Mouse (Mus musculus): ENCODE data around the gene Ttll5. TPM values are rescaled to one million over a fixed set of nuclear protein-coding genes. Genes with fewer than 3 reads are reported as not detected.
A peak's percentile ranks its signal among the peaks of the same experiment; 100 is the strongest.

Gene Ttll5
- polyA plus RNA-seq, 1 experiment = 6.2 TPM

DNA sequence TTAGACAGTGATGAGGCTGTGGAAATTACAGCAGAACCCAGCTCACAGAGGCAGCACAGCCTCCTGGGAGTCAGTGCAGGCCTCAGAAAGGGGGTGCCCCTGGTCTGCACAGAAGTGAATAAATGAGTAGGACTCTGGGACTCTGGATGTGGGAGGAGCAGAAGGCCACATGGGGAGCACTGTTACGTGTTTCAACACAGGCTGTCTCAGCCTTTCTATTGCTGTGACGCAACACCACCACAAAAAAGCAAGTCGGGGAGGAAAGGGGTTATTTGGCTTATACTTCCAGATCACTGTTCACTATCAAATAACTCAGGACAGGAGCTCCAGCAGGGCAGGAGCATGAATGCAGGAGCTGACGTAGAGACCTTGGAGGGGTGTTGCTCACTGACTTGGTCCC lies 271.3 kb downstream of the Ttll5 start:
- WGBS = 82% methylated on average over 4 of the region's 4 CpGs
- TF ChIP-seq POLR2A (IDR thresholded peaks at IDR 0.05; ENCODE audit: low read depth, low read length) = no peak
- no peak for TF ChIP-seq CTCF (IDR thresholded peaks at IDR 0.05; ENCODE audit: extremely low read depth, insufficient read depth, insufficient read length, insufficient replicate concordance)

DNA sequence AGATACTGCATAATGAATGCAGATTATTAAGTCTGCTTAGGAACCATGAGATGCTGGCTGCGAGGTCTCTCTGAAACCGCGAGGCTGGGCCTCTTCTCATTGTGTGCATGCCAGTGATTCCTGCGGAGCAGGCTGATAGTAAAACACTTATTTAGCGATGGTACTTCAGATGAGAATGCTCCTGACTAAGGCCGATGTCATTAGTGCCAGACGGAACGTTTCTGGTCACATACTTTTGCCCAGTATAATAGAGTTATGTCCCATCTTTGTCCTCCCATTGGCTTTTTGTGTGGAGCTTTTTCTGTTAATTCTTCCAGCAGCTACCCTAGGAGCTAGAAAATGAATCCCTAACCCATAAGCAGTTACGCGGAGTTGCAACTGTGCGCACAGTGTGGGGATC lies 273.3 kb downstream of the Ttll5 start:
- no peak overlapping the region for H3K27ac ChIP-seq (ENCODE audit: insufficient read depth, low read length)
- H3K4me3 ChIP-seq (ENCODE audit: extremely low read depth, insufficient read depth, insufficient read length) = no peak overlapping the region
- TF ChIP-seq POLR2A (IDR thresholded peaks at IDR 0.05; ENCODE audit: low read depth, low read length) (no peak), CTCF (IDR thresholded peaks at IDR 0.05; ENCODE audit: extremely low read depth, insufficient read depth, insufficient read length, insufficient replicate concordance) (no peak)
- no peaks in the 10 kb centered on the region for H3K4me1 ChIP-seq (ENCODE audit: control insufficient read depth, insufficient read depth, insufficient read length)
- DNase-seq (ENCODE audit: low read depth in 1 of 2, low spot score in 2 of 2) = no peak
- no peaks in the 10 kb centered on the region for H3K36me3 ChIP-seq (ENCODE audit: control insufficient read depth, insufficient read depth, low read length)
- WGBS = 93% methylated on average over 11 of the region's 11 CpGs
- H3K27me3 ChIP-seq (ENCODE audit: control insufficient read depth, insufficient read depth, low read length) = no peaks in the 10 kb centered on the region

More for the DNA sequence above, 271.3 kb downstream of the Ttll5 start:
- H3K4me3 ChIP-seq (ENCODE audit: extremely low read depth, insufficient read depth, insufficient read length) = no peak overlapping the region
- no peak overlapping the region for H3K27ac ChIP-seq (ENCODE audit: insufficient read depth, low read length)
- DNase-seq (ENCODE audit: low read depth in 1 of 2, low spot score in 2 of 2) = no peak
- H3K36me3 ChIP-seq (ENCODE audit: control insufficient read depth, insufficient read depth, low read length) = no peaks in the 10 kb centered on the region
- H3K4me1 ChIP-seq (ENCODE audit: control insufficient read depth, insufficient read depth, insufficient read length) = no peaks in the 10 kb centered on the region
- no peaks in the 10 kb centered on the region for H3K27me3 ChIP-seq (ENCODE audit: control insufficient read depth, insufficient read depth, low read length)

DNA sequence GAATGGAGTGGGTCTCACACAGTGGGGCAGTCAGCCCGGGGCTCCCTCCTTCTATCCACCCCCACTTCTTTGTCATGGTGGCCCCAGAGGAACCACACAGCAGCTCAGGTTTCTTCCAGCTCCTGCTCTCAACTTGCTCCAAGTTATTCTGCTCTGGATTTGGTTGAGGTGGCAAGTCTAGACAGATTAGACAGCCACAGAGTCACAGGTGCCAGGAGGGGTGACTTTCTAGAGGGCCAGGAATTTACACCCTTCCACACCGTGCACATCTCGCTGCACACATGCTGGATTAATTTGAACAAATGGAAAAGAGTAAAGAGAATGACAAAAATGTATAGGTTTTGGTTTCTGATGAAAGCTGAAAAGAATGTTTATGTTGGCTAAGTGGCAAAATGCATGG lies 276.3 kb downstream of the Ttll5 start:
- WGBS = 89% methylated on average over 3 of the region's 3 CpGs
- no peak overlapping the region for H3K4me3 ChIP-seq (ENCODE audit: extremely low read depth, insufficient read depth, insufficient read length)

DNA sequence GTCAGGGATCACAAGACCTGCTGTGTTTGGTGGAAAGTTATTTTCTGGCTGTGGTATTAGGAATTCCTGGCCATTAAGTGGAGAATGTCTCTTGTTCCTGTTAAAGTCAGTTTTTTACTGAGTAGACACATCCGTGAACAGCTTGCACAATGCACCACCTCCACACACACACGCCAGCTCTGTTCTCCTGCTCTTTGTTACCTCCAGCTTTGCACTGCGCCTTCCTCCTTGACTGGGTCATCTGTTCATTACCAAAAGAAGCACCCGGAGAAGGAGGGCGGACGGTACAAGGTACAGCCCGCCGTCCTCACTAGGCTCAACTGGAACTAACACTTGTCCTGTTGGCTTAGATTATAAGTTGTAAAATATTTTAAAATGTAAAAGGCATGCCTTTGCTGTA lies 278.2 kb downstream of the Ttll5 start:
- Histone ChIP-seq H3K27ac (ENCODE audit: insufficient read depth, low read length) (no peak overlapping the region), H3K36me3 (ENCODE audit: control insufficient read depth, insufficient read depth, low read length) (no peaks in the 10 kb centered on the region), H3K27me3 (ENCODE audit: control insufficient read depth, insufficient read depth, low read length) (no peaks in the 10 kb centered on the region), H3K4me1 (ENCODE audit: control insufficient read depth, insufficient read depth, insufficient read length) (no peaks in the 10 kb centered on the region), H3K4me3 (ENCODE audit: extremely low read depth, insufficient read depth, insufficient read length) (no peak overlapping the region)
- no peak for TF ChIP-seq CTCF (IDR thresholded peaks at IDR 0.05; ENCODE audit: extremely low read depth, insufficient read depth, insufficient read length, insufficient replicate concordance)
- WGBS = 93% methylated on average over 8 of the region's 8 CpGs
- no peak for DNase-seq (ENCODE audit: low read depth in 1 of 2, low spot score in 2 of 2)

More for the DNA sequence above, 276.3 kb downstream of the Ttll5 start:
- no peak overlapping the region for H3K27ac ChIP-seq (ENCODE audit: insufficient read depth, low read length)
- DNase-seq (ENCODE audit: low read depth in 1 of 2, low spot score in 2 of 2) = no peak
- H3K4me1 ChIP-seq (ENCODE audit: control insufficient read depth, insufficient read depth, insufficient read length) = no peaks in the 10 kb centered on the region
- TF ChIP-seq POLR2A (IDR thresholded peaks at IDR 0.05; ENCODE audit: low read depth, low read length) (no peak), CTCF (IDR thresholded peaks at IDR 0.05; ENCODE audit: extremely low read depth, insufficient read depth, insufficient read length, insufficient replicate concordance) (no peak)
- no peaks in the 10 kb centered on the region for H3K27me3 ChIP-seq (ENCODE audit: control insufficient read depth, insufficient read depth, low read length)
- no peaks in the 10 kb centered on the region for H3K36me3 ChIP-seq (ENCODE audit: control insufficient read depth, insufficient read depth, low read length)

DNA sequence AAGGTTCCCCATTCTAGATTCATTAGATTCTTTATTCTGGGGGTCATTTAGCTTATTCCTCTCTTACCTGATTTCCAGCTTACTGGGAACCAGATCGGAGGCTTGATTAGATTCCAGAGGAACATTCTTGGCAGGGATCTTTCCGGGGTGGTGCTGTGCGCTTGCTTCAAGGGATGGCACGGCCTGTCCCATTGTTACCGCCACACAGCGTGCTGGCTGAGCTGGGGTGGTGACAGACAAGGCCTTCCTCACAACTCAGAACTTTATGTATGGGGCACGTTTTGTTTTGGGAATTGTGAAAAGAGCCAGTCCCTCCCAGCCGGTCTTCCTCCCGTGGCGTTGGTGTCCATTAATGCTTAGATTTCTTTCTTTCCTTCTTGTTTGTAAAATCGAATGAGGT lies 278.9 kb downstream of the Ttll5 start:
- TF ChIP-seq POLR2A (IDR thresholded peaks at IDR 0.05; ENCODE audit: low read depth, low read length) (no peak), CTCF (IDR thresholded peaks at IDR 0.05; ENCODE audit: extremely low read depth, insufficient read depth, insufficient read length, insufficient replicate concordance) (no peak)
- Histone ChIP-seq H3K36me3 (ENCODE audit: control insufficient read depth, insufficient read depth, low read length) (no peaks in the 10 kb centered on the region), H3K27ac (ENCODE audit: insufficient read depth, low read length) (no peak overlapping the region), H3K4me3 (ENCODE audit: extremely low read depth, insufficient read depth, insufficient read length) (no peak overlapping the region), H3K4me1 (ENCODE audit: control insufficient read depth, insufficient read depth, insufficient read length) (0 out of 2 replicates have a peak, but pooled peaks cover under 1% of the 10 kb centered on the region), H3K27me3 (ENCODE audit: control insufficient read depth, insufficient read depth, low read length) (no peaks in the 10 kb centered on the region)
- 91% methylated on average over 11 of the region's 11 CpGs for WGBS
- DNase-seq (ENCODE audit: low read depth in 1 of 2, low spot score in 2 of 2) = no peak

DNA sequence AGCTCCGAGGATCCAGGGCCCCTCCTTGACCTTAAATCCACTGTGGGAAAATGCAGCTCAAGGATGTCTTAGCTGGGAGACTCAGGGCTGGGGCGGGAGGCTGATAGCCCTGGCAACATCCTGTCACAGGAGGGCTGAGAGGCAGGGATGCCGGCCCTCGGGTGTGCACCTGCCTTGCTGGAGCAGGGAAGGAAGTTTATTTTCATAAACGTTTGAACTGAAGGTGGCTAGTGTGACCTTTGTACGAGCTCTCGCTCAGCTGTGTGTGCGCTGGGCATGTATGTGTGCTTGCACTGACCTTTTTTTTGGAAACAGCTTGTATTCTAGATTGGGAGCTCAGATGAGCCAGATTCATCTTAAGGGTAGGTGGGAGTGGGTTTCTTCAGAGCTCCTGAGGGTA lies 279.4 kb downstream of the Ttll5 start:
- Histone ChIP-seq H3K27me3 (ENCODE audit: control insufficient read depth, insufficient read depth, low read length) (no peaks in the 10 kb centered on the region), H3K27ac (ENCODE audit: insufficient read depth, low read length) (peak overlapping the region; percentile 23; the same call in 1 of the 2 replicates), H3K4me1 (ENCODE audit: control insufficient read depth, insufficient read depth, insufficient read length) (peaks cover 2% of the 10 kb centered on the region; the same call in 1 of the 2 replicates), H3K36me3 (ENCODE audit: control insufficient read depth, insufficient read depth, low read length) (no peaks in the 10 kb centered on the region), H3K4me3 (ENCODE audit: extremely low read depth, insufficient read depth, insufficient read length) (no peak overlapping the region)
- no peak for DNase-seq (ENCODE audit: low read depth in 1 of 2, low spot score in 2 of 2)
- WGBS = 58% methylated on average over 8 of the region's 8 CpGs
- TF ChIP-seq CTCF (IDR thresholded peaks at IDR 0.05; ENCODE audit: extremely low read depth, insufficient read depth, insufficient read length, insufficient replicate concordance) (no peak), POLR2A (IDR thresholded peaks at IDR 0.05; ENCODE audit: low read depth, low read length) (no peak)

DNA sequence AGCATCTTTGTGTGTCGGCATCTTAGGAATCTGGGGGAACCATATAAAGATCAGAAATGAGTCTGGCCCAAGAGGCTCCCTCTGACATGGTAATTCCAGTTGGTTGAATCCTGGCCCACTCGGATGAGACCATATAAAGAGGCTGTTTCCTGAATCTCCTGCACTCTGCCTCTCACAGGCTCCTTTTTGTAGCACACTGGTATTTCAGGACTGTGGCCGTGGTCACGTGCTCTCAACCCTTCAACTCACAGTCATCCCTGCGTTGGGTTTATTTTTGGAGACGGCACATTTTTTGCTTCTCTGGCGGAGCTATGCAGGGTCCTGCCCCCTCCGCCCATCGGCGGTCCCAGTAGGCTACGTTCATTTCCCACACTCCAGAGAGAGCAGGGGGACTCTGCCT lies 279.8 kb downstream of the Ttll5 start:
- WGBS = 86% methylated on average over 11 of the region's 11 CpGs
- TF ChIP-seq POLR2A (IDR thresholded peaks at IDR 0.05; ENCODE audit: low read depth, low read length) (no peak), CTCF (IDR thresholded peaks at IDR 0.05; ENCODE audit: extremely low read depth, insufficient read depth, insufficient read length, insufficient replicate concordance) (no peak)
- peaks cover 6% of the 10 kb centered on the region; the same call in 1 of the 2 replicates for H3K4me1 ChIP-seq (ENCODE audit: control insufficient read depth, insufficient read depth, insufficient read length)
- DNase-seq (ENCODE audit: low read depth in 1 of 2, low spot score in 2 of 2) = no peak
- H3K27me3 ChIP-seq (ENCODE audit: control insufficient read depth, insufficient read depth, low read length) = no peaks in the 10 kb centered on the region
- H3K27ac ChIP-seq (ENCODE audit: insufficient read depth, low read length) = no peak overlapping the region
- no peak overlapping the region for H3K4me3 ChIP-seq (ENCODE audit: extremely low read depth, insufficient read depth, insufficient read length)
- no peaks in the 10 kb centered on the region for H3K36me3 ChIP-seq (ENCODE audit: control insufficient read depth, insufficient read depth, low read length)

Data from spleen, adult 2 months (tissue).